Mouse (Mus musculus): ENCODE results near the gene Asic2. TPM values are rescaled to one million over a fixed set of nuclear protein-coding genes. Genes with fewer than 3 reads are reported as not detected.

The Asic2 gene
- total and polyA plus RNA-seq, 2 experiments from 2014 or later, result 19.2 to 57.3 TPM

DNA sequence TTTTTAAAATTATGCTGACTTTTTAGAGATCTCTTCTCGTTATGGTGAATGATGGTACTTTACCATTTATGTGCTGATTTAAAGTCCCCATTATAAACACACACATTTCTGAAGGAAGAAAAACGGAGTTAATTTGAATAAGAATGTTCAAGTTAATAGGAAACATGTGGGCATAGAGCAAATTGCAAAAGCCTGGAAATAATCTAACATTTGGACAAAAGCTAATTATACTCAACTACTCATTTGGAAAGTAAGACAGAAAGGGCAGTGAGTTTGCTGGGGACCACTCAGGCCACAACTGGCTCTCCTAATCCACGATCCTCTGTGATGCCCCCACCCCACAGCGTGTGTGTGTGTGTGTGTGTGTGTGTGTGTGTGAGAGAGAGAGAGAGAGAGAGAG, 253.5 kb downstream of the Asic2 start:
- Histone ChIP-seq H3K4me3 (ENCODE audit: low read length) (no peak overlapping the region), H3K4me1 (ENCODE audit: insufficient read depth, low read length) (no peaks in the 10 kb centered on the region), H3K4me2 (ENCODE audit: low read depth, low read length) (no peak overlapping the region), H3K9me3 (ENCODE audit: low read length) (no peaks in the 10 kb centered on the region), H3K27ac (no peak overlapping the region), H3K27me3 (ENCODE audit: insufficient read depth, low read length) (no peaks in the 10 kb centered on the region), H3K9ac (replicated peaks; ENCODE audit: low read length) (no peak overlapping the region), H3K36me3 (ENCODE audit: insufficient read depth, low read length) (no peaks in the 10 kb centered on the region)
- DNase-seq (ENCODE audit: low spot score) (no peak), ATAC-seq (no peak)
- 46% methylated on average over 4 of the region's 4 CpGs for WGBS
- no peak for TF ChIP-seq CTCF (IDR thresholded peaks at IDR 0.05; ENCODE audit: low read depth)

DNA sequence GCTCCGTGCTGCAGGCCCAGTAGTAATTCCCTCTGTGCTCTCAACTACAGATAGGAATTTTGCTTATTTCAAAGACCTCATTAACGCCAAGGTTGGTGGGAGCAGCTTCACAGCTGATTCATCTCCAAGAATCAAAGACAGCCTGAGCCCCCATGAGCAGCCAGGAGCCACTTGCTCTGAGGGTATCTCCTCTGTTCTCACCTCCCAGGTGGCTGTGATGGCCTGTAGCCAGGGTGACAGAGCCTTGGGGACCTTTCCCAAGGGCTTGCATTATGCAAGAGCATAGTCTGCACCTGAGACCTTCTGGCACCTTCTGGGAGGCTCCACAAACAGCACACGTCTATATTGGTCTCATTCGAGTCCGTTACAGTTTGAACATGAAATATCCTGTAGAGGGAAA, 261.3 kb downstream of the Asic2 start:
- no peaks in the 10 kb centered on the region for H3K27me3 ChIP-seq (ENCODE audit: insufficient read depth, low read length)
- no peak overlapping the region for H3K4me2 ChIP-seq (ENCODE audit: low read depth, low read length)
- H3K4me1 ChIP-seq (ENCODE audit: insufficient read depth, low read length), result no peaks in the 10 kb centered on the region
- WGBS, result 47% methylated on average over 5 of the region's 5 CpGs
- H3K27ac ChIP-seq, result no peak overlapping the region
- no peak overlapping the region for H3K4me3 ChIP-seq (ENCODE audit: low read length)
- DNase-seq (ENCODE audit: low spot score) (no peak), ATAC-seq (no peak)
- H3K9ac ChIP-seq (replicated peaks; ENCODE audit: low read length), result no peak overlapping the region
- TF ChIP-seq CTCF (IDR thresholded peaks at IDR 0.05; ENCODE audit: low read depth), result no peak
- no peaks in the 10 kb centered on the region for H3K36me3 ChIP-seq (ENCODE audit: insufficient read depth, low read length)
- no peaks in the 10 kb centered on the region for H3K9me3 ChIP-seq (ENCODE audit: low read length)

DNA sequence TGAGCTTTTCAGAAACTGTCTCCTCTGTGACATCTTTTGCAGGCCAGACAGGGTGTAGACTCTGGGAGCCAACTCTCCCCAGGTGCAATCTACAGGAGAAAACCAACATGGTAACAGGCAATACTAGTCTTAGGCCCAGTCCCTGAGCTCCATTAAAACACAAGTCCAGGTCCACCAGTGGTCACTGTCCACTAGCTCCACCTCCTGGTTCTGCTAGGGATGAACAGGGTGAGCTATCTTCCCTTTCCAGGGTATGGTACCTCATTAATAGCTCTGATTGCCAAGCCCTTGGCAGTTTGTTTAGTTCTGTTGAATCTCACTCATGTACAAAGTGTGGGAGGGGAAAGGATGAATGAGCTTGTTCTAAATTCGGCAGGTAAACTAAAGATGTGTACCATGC, 270.2 kb downstream of the Asic2 start:
- Histone ChIP-seq H3K9ac (replicated peaks; ENCODE audit: low read length) (no peak overlapping the region), H3K9me3 (ENCODE audit: low read length) (no peaks in the 10 kb centered on the region), H3K27me3 (ENCODE audit: insufficient read depth, low read length) (no peaks in the 10 kb centered on the region), H3K4me2 (ENCODE audit: low read depth, low read length) (no peak overlapping the region), H3K36me3 (ENCODE audit: insufficient read depth, low read length) (no peaks in the 10 kb centered on the region), H3K27ac (no peak overlapping the region), H3K4me1 (ENCODE audit: insufficient read depth, low read length) (0 out of 2 replicates have a peak, but pooled peaks cover 3% of the 10 kb centered on the region), H3K4me3 (ENCODE audit: low read length) (no peak overlapping the region)
- no peak for DNase-seq (ENCODE audit: low spot score)
- peak; percentile 40 for TF ChIP-seq CTCF (IDR thresholded peaks at IDR 0.05; ENCODE audit: low read depth)
- 85% methylated on average over 1 of the region's 1 CpGs for WGBS
- ATAC-seq, result no peak

DNA sequence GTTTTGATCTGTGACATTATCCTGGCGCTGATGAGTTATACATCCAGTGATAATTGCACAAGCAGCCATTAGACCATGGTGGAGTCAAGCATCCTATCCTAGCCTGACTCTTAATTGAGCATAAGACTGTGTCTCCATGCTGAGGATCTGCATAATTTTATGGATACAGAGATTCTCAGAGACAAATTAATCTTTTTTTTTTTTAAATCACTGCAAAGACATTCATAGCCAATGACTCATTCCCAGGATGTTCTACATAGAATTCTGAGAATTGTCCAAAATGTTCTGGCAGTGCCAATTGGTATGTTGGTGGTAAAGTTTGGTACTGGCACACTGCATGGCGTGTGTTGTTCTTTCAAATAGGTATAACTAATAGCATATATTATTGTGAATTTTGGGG, 272.8 kb downstream of the Asic2 start:
- no peak for ATAC-seq
- no peak for TF ChIP-seq CTCF (IDR thresholded peaks at IDR 0.05; ENCODE audit: low read depth)
- Histone ChIP-seq H3K36me3 (ENCODE audit: insufficient read depth, low read length) (no peaks in the 10 kb centered on the region), H3K4me3 (ENCODE audit: low read length) (no peak overlapping the region), H3K4me2 (ENCODE audit: low read depth, low read length) (no peak overlapping the region), H3K27ac (no peak overlapping the region), H3K9me3 (ENCODE audit: low read length) (no peaks in the 10 kb centered on the region), H3K27me3 (ENCODE audit: insufficient read depth, low read length) (no peaks in the 10 kb centered on the region), H3K4me1 (ENCODE audit: insufficient read depth, low read length) (0 out of 2 replicates have a peak, but pooled peaks cover 3% of the 10 kb centered on the region), H3K9ac (replicated peaks; ENCODE audit: low read length) (no peak overlapping the region)
- 87% methylated on average over 2 of the region's 2 CpGs for WGBS
- DNase-seq (ENCODE audit: low spot score), result no peak

DNA sequence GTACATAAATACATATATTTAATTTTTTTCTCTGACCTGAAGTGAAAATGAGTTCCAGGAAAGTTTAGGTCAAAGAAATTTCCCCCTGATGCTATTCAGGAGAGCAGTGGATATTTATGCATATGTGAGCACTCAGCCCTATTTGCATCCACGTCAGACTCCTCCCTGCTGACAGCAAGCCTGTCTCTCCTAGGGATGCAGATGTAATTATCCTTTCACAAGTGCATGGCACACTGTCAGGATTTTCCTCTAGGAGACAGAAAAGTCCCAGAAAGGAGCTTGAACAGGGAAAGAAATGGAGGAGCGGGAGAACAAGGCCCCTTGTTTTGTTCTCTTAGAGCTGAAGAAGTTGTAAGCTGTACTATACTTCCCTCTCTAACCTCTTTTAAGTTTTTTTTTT, 287.7 kb downstream of the Asic2 start:
- DNase-seq (ENCODE audit: low spot score) (no peak), ATAC-seq (no peak)
- no peaks in the 10 kb centered on the region for H3K27me3 ChIP-seq (ENCODE audit: insufficient read depth, low read length)
- H3K27ac ChIP-seq, result no peak overlapping the region
- WGBS, result 30% methylated on average over 2 of the region's 2 CpGs
- H3K9ac ChIP-seq (replicated peaks; ENCODE audit: low read length), result no peak overlapping the region
- H3K9me3 ChIP-seq (ENCODE audit: low read length), result no peaks in the 10 kb centered on the region
- no peaks in the 10 kb centered on the region for H3K36me3 ChIP-seq (ENCODE audit: insufficient read depth, low read length)
- TF ChIP-seq CTCF (IDR thresholded peaks at IDR 0.05; ENCODE audit: low read depth), result no peak
- H3K4me1 ChIP-seq (ENCODE audit: insufficient read depth, low read length), result no peaks in the 10 kb centered on the region
- no peak overlapping the region for H3K4me3 ChIP-seq (ENCODE audit: low read length)
- no peak overlapping the region for H3K4me2 ChIP-seq (ENCODE audit: low read depth, low read length)

DNA sequence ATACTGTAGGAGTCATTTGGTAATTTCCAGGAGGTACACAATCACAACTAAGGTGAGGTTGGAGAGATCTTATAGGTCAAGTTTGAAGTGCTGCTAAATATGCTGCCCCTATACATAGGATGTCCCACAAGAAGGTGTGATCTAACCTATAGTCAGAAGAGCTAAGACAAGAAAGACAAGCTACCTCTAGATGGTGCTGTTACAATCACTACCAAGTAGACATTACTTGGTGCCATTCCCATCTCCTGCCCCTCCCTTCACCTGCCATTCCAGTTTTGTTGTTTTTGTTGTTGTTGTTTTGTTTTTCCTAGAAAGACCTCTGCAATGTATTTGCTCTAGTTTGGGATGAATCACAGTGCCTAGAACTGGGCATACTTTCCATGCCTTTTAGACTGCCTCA, 296.5 kb downstream of the Asic2 start:
- no peak overlapping the region for H3K27ac ChIP-seq
- no peaks in the 10 kb centered on the region for H3K9me3 ChIP-seq (ENCODE audit: low read length)
- TF ChIP-seq CTCF (IDR thresholded peaks at IDR 0.05; ENCODE audit: low read depth), result peak; percentile 53
- no peaks in the 10 kb centered on the region for H3K4me1 ChIP-seq (ENCODE audit: insufficient read depth, low read length)
- DNase-seq (ENCODE audit: low spot score), result peak; percentile 33
- H3K27me3 ChIP-seq (ENCODE audit: insufficient read depth, low read length), result no peaks in the 10 kb centered on the region
- no peak for ATAC-seq
- no peaks in the 10 kb centered on the region for H3K36me3 ChIP-seq (ENCODE audit: insufficient read depth, low read length)
- H3K4me3 ChIP-seq (ENCODE audit: low read length), result no peak overlapping the region
- no peak overlapping the region for H3K9ac ChIP-seq (replicated peaks; ENCODE audit: low read length)
- no peak overlapping the region for H3K4me2 ChIP-seq (ENCODE audit: low read depth, low read length)

DNA sequence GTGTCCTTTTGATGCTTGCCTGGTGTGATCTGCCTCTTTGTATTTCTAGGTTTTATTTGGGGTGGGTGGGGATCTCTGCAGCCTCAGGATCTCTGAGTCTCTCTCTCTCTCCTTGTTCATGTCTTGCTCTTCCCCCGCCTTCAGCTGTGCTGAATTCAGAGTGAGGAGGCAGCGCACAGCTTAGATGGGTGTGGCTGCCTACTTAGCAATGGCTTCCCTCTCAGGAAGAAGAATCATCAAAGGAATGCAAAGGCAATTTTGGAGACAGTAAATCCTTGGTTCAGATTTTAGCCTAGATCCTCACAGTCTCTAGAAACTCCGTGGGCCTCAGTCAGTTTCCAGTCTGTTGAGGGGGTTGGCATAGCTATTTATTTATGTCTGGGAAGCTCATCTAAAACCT, 297.8 kb downstream of the Asic2 start:
- DNase-seq (ENCODE audit: low spot score), result no peak
- Histone ChIP-seq H3K36me3 (ENCODE audit: insufficient read depth, low read length) (no peaks in the 10 kb centered on the region), H3K9ac (replicated peaks; ENCODE audit: low read length) (no peak overlapping the region), H3K27me3 (ENCODE audit: insufficient read depth, low read length) (no peaks in the 10 kb centered on the region), H3K4me3 (ENCODE audit: low read length) (no peak overlapping the region), H3K27ac (no peak overlapping the region), H3K4me2 (ENCODE audit: low read depth, low read length) (no peak overlapping the region), H3K9me3 (ENCODE audit: low read length) (no peaks in the 10 kb centered on the region), H3K4me1 (ENCODE audit: insufficient read depth, low read length) (no peaks in the 10 kb centered on the region)
- TF ChIP-seq CTCF (IDR thresholded peaks at IDR 0.05; ENCODE audit: low read depth), result no peak
- WGBS, result 81% methylated on average over 3 of the region's 3 CpGs
- ATAC-seq, result no peak

Measured in hindbrain, postnatal 0 days (tissue).